Mouse (Mus musculus) colon, adult 2 months (tissue): ENCODE measurements around the gene Dpep1. TPM values are rescaled to one million over a fixed set of nuclear protein-coding genes. Genes with fewer than 3 reads are reported as not detected.

ENCODE experiments used
- polyA plus RNA-seq: library from polyadenylated mRNA; depleted of rRNA; stranded (reverse); fragments of >200 nt; gene quantifications from 2 replicates; pipeline ENCODE4 v1.2.3, GENCODE M21; 2012; rRNA removed

The Dpep1 gene
- polyA plus RNA-seq: 437 and 476 TPM in 2 replicates

GRCm38 (mm10) chr8:123185566-123186409, at the start of gene Dpep1:
TSS of gene Dpep1 (plus strand) at chr8:123186242.

GRCm38 (mm10) chr8:123157888-123158465, 28.1 kb upstream of the Dpep1 start, which contains the start of gene Sult5a1:
TSS of gene Sult5a1 (minus strand) at chr8:123158315.

GRCm38 (mm10) chr8:123212321-123213117, 26.5 kb downstream of the Dpep1 start, which contains the start of the genes Chmp1a and Spata33:
TSS of gene Chmp1a (minus strand) at chr8:123212763.
TSS of gene Spata33 (plus strand) at chr8:123212832.

GRCm38 (mm10) chr8:123224278-123225266, 38.5 kb downstream of the Dpep1 start, which contains the start of gene Cdk10:
TSS of gene Cdk10 (plus strand) at chr8:123224842.

GRCm38 (mm10) chr8:123235520-123236497, 49.8 kb downstream of the Dpep1 start, which contains the start of gene Spata2l:
TSS of gene Spata2l (minus strand) at chr8:123236233.

Other genes with a start within 250 kb of the Dpep1 start
- 88.0 and 120 TPM in 2 replicates for gene Ankrd11, start 144.0 kb upstream of the Dpep1 start, polyA plus RNA-seq
- 184 and 201 TPM in 2 replicates for gene Spg7, start 123.3 kb upstream of the Dpep1 start, polyA plus RNA-seq
- gene Rpl13, start 83.9 kb upstream of the Dpep1 start, polyA plus RNA-seq: 3,653 and 3,715 TPM in 2 replicates
- gene Cpne7, start 68.9 kb upstream of the Dpep1 start, polyA plus RNA-seq: 0.56 and 0.69 TPM in 2 replicates
- 0.56 and 1.5 TPM in 2 replicates for gene Sult5a1, start 27.9 kb upstream of the Dpep1 start, polyA plus RNA-seq
- gene Chmp1a, start 26.5 kb downstream of the Dpep1 start, polyA plus RNA-seq: 195 and 216 TPM in 2 replicates
- 0.26 and 0.49 TPM in 2 replicates for gene Spata33, start 26.6 kb downstream of the Dpep1 start, polyA plus RNA-seq
- gene Cdk10, start 38.6 kb downstream of the Dpep1 start, polyA plus RNA-seq: 48.9 and 49.5 TPM in 2 replicates
- 19.5 and 20.9 TPM in 2 replicates for gene Spata2l, start 50.0 kb downstream of the Dpep1 start, polyA plus RNA-seq
- gene Zfp276, start 68.0 kb downstream of the Dpep1 start, polyA plus RNA-seq: 39.4 and 42.7 TPM in 2 replicates
- 91.9 and 134 TPM in 2 replicates for gene Vps9d1, start 68.1 kb downstream of the Dpep1 start, polyA plus RNA-seq
- 17.9 and 19.3 TPM in 2 replicates for gene Fanca, start 132.3 kb downstream of the Dpep1 start, polyA plus RNA-seq
- 63.4 and 66.8 TPM in 2 replicates for gene Spire2, start 146.5 kb downstream of the Dpep1 start, polyA plus RNA-seq
- 141 and 159 TPM in 2 replicates for gene Tcf25, start 187.5 kb downstream of the Dpep1 start, polyA plus RNA-seq
- gene Mc1r, start 220.9 kb downstream of the Dpep1 start, polyA plus RNA-seq: 0.02 and 0.03 TPM in 2 replicates
- gene Tubb3, start 225.2 kb downstream of the Dpep1 start, polyA plus RNA-seq: 24.2 and 25.0 TPM in 2 replicates
- 19.7 and 20.4 TPM in 2 replicates for gene Def8, start 237.3 kb downstream of the Dpep1 start, polyA plus RNA-seq